Mouse (Mus musculus): ENCODE measurements around the gene Surf1.

Gene Surf1

DNA sequence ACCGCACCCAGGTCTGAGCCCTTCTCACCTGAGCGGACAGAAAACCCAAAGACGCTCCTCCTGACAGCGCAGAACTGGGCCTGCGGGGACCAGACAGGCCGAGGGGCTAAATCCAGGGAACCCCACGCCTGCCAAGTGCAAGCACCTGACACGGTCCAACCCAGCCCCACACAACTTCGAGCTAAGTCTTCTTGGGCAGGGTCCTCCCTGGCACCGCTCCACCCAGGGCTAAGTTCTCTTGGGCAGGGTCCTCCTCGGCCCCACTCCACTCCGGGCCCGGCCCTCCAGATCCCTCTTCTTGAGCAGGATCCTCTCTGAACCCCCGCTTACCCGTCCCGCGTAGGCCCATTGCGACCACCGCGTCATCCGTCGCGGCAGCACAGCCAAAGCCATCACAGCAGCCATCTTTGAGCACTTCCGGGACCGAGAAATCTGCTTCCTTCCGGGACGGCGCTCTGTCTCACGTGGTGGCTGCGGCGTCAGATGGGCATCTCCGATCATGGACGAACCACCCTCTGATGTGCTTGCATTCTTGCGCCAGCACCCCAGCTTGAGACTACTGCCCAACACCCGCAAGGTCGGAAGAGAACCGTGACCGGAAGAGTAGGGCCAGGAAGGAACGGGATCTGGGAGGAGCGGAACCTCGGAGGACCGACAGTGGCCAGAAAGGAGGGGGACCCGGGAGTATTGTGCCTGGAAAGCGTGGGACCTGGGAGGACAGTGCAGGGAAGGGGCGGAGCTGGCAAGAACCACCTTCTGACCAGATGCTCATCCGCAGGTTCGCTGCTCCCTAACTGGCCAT is at the start of gene Surf1, which contains the start of gene Surf2:
TSS of gene Surf1 (minus strand) at position 604 of the 802 bp plus-strand sequence.
TSS of gene Surf2 (plus strand) at position 441 of the 802 bp plus-strand sequence.
- DNase-seq = peak; percentile 87

DNA sequence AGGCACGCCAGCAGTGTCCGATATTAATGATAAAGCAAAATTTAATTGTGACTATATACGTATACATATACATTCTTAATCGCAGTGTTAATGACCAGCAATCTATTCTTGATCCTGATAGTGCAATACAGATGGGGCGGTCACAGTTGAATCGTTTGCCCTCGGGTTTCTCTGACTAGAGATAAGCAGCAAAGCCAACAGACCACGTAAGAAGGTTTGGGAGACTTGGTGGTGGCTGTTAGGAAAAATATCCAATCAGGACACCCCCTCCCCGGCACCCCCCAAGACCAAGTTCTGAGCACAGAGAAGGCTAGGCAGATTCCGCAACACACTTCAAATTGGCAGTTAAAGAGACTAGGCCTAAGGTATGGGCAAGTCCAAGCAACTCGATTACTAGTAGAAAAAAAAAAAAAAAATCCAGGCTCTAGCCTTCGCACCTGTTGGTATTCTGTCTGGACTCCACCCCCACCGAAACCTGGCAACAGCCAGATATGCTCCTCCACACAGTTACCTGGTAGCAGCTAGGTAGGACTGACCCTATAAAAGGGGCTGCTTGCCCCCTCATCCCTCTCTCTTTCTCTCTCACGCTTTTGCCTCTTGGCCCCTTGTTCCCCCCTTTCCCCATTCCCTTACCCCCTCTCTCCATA is 48.5 kb upstream of the Surf1 start:
- no peak for DNase-seq

DNA sequence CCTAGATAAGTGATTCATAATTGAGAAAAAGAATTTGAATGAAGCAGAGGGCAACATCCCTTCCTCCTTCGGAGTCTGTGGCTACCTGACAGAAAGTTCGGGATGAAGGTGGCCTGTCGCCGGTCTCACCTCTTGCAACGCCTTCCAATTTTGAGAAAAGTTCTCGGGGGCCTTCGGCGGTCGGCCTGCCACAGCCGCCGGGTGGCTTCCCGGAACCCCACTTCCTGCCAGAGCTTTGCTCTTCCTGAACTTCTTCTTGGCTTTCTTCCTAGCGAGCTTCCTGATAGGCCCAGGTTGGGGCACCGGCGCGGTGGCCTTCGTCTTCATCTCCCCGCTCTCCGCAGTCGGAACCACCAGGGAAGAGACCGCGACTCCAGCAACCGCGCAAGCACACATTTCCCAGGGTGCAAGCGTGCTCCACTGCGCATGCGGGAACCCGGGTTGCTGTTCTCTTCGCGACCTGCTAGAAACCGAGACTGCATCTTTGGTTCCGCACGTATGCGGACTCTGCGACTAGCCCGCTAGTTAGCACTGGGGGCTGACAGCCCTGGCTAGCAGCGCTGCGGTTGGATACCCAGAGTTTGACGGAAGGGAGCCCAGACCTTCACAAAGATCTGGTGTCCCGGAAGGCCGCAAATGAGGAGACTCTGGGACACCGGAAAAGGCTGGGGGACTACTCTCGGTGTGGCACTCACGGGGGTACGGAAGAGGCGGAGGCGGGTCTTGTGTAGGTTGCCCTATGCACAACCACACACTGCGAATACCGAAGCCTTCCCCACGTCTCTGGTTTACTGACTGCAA is 47.8 kb upstream of the Surf1 start, which contains the start of gene Rexo4:
TSS of gene Rexo4 (minus strand) at position 464 of the 801 bp plus-strand sequence.
- peak; percentile 94 for DNase-seq

DNA sequence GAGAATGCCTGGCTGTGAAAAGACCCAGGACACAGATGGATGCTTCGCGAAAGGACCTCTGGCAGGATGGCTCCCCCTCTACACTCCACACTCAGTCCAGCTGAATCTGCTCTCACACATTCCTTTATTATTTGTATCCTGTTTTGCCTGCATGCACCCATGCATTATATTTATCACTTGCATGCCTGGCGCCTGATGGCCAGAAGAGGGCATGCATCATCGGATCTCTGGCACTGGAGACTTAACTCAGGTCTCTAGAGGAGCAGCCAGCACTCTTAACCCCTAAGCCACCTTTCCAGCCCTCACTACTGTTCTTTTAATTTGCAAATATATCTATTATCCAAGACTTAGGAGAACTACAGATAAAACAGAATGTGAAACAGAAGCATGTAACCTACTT is 44.4 kb upstream of the Surf1 start:
- peak; percentile 35 for DNase-seq

DNA sequence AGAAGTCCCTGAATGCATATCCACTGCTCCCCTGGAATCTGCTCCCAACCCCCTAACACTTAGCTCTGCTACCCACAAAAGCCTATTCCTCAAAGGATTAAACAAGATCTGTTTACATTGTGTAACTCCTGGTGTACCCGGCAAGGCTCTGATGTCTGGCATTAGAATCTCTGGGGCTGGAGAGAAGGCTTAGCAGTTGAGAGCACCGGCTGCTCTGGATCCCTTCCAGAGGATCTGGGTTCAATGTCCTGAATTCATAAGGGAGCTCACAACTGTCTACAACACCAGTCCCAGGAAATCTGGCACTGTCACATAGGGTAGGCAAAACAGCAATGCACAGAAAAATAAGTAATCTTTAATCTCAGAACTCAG is 41.1 kb upstream of the Surf1 start:
- DNase-seq = peak; percentile 16

DNA sequence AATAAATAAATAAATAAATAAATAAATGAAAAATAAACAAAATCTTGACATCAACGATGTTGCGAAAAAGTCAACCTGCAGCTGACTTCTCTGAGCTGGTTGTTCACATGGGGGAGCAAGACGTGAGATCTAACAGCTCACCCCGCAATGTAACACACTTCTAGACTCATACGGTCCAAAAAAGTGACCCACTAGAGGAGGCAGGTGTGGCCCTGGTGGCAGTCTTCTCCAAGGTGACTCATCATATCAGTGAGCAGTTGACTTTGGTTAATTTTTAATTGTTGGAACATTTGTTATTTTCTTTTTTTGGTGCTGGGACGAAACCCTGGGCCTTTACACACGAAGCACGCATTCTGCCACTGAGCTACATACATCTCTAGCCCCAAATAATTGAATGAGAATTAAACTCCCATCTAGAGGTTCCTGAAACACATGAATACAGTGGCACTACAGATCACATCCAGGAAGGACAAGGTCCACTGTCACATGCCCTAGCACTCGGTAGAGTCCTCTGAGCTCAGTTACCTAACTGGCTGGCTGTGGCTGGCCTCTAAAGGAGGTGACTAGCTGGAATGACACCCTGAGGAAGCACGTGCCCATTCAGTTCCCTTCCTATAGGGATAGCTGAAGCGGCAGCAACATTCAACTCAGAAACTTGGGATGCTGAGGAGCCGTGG is 40.6 kb upstream of the Surf1 start:
- peak; percentile 22 for DNase-seq

DNA sequence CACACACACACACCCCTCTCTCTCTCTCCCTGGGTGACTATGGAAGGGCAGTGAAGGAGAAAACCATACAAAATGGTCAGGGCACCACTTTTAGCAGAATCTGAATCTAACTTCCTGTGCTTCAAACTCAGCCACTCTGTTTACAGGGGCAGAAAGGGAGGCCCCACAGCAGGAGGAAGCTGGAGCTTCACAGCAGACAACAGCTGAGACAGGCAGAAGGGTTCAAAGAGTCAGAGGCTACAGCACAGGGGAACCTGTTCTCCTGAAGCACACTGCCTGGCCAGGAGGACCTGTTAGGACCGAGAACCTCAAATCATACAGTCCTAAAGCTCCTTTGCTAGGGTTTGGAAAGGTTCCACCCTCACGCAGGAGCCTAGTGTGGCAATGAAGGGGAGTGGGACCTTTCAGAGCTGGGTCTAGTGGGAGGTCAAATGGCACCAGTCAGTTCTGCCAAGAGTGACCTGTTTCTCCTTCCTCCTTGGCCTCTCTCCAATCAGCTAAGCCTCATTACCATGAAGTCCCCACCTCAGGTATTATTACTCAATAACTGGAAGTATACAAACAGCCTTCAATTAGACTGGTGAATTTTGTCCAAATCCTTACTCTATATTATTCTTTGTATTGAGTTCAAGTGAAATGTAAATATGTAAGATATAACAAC is 38.5 kb upstream of the Surf1 start:
- DNase-seq = no peak

DNA sequence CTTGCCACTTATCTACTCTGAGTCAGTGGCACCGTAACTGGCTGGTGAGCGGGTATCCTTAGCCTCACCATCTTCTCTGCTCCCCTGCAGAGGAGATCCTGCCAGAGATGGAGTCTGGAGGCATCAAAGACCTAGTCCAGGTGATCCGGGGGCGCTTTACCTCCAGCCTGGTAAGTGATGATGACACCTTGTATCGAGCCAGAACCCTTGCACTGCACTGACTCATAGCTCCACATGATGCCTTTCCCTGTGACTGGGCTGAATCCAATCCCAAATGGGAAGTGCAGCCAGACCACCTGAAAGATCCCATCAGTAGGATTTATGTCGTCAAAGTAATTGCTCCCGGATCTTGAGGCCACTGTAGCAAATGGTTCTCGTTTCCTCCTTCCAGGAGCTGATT is 36.5 kb upstream of the Surf1 start:
- no peak for DNase-seq

DNA sequence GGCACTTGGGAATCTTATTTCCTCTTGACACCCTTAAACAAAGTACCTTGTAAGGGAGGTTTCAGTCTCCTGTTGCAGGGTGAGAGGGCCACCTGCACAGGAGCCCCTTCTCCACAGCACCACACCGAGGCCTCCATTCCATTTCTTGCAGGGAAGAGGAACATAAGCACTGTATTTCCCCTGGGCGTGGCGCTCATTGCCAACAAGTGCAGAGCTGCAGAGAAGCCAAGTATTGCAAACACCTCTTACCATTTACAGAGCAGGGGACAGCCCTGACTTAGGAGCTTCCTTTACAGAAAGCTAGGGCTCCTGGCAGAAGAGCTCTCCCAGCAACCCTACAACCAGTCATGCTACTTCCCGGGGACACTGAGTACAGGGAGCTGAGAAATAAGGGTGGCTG is 35.9 kb upstream of the Surf1 start:
- no peak for DNase-seq

DNA sequence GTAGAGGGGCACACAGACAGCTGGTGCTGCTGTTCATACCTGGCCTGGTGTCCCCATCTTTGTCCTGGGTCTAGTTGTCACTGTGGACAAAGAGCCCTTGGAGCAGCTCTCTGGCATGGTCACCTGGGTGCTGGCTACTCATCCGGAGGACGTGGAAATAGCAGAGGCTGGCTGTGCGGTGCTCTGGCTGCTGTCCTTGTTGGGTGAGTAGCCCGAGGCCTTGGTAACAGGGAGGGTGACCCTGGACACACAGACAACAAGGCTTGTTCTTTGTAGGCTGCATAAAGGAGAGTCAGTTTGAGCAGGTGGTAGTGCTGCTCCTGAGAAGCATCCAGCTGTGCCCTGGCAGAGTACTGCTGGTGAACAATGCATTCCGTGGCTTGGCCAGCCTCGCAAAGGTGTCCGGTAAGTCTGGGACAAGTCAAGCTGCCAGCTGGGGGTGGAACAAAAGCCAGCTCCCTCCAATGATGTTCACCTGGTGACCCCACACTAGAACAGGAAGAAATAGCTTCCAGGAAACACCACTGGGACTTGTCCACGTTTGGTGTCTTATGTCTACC is 35.1 kb upstream of the Surf1 start:
- no peak for DNase-seq

DNA sequence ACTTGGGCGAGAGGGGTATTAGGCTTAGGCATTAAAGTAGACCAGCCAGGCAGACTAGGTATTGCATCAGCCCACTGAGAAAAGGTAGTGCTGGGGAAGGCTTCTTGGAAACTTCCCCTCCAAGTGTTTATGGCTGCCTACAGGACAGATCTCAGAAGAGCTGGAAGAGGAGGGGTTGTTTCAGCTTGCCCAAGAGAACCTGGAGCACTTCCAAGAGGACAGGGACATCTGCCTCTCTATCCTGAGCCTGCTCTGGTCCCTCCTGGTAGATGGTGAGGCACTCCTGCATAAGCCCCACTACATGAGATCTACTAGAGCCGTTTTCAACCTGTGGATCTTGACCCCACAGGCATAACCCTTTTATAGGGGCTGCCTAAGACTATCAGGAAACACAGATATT is 34.1 kb upstream of the Surf1 start:
- DNase-seq = no peak

DNA sequence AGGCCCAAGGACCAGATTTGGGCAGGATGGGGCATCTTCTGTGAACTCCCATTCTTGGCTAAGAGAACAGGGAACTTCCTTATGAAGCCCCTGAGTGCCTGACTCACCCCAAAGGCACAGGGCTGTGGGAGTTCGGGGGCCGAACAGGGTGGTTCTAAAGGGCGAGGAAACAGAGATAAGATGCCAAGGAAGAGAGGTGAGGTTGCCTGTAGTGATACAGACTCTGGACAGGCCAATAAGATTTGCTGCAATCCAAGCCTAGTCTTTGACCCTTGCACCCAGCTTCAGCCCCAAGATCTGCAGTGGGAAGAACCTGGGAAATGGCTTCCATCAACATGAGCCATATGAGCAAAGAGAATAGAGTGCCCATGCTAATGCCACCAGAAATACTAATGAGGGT is 26.9 kb upstream of the Surf1 start:
- no peak for DNase-seq

DNA sequence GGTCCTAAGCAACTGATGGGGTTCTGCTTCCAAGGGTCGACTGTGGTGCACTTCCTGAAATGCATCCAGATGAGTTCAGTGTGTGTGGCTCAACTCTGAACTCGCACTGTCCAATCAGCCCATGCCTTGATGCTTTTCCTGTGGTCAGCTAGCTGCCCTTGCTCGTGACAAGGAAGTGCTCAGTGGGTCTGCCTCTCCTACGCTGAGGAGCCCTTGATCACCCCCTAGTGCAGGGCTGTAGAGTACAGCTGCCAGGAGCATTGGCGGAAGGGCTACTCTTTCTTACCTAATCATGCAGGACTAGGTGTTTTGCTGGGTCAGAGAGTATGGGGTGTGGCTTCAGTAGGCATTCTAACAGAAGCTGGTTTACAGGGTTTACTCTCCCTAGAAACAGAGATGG is 25.2 kb upstream of the Surf1 start:
- DNase-seq = no peak

DNA sequence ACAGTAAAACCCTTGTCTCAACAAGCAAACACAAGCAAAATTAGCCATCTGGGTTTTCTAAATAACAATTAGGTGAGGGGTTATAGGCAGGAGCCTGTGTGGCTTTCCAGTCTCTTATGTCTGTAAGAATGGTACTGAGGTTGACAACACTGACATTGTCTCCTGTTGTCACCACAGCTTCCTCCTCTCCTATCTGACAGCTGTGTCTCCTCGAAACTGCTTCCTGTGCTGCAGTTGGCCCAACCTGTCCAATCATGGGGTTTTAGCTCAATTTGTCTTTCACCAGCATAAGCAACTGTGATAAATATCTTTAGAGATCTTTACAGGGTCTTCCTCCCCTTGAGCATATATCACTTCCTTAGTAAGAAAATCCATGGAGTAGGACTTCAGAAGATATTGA is 20.1 kb upstream of the Surf1 start:
- DNase-seq = no peak

DNA sequence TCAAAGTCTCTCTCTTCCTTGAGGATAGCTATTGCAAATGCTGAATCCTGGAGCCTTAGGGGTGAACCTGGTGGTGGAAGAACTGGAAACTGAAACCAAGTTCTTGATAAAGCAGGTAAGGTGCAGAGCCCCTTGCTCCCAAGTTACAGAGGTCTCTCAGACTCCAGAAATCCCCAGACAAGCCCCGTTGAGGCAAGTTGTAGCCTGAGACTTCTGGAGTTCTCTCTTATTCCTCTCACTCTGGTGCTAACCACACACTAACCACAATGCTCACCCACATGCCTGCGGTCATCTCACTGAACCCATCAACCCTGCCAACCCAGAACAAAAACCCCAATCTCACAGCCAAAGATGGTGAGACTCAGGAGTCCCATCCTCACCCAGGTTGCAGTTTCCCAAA is 19.0 kb upstream of the Surf1 start:
- no peak for DNase-seq

DNA sequence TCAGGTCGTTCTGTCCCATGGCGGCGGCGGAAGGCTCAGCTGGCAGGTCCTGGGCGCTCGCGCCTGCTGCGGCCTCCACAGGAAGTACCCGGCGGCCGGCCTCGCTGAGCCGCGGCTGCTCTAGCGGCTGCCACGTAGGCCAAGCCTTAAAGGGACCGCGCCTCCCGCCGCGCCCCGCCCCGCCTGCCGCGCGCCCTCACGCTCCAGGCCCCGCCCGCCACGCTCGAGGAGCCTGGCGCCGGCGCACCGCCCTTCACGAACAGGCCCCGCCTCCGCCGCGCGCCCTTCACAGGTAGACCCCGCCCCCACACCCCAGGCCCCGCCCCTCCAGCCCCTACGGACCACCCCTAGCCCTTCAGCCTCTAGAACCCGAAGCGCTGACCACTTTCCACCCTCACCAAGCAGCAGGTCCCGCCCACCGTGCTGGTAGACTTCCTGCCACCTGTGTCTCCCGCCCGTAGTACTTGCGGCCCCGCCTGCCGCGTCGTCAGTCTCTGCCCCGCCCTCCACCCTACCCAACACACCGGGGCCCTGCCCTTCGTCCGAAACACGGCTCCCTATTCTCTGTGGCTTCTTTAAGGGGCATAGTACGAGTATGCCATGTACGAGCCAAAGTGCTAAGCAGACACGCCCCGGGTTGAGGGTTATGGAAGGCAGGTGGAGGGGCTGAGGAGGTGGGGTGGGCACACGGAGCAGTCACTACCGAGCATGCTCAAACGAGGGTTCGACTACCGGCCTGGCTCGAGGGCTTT is 17.1 kb upstream of the Surf1 start, which contains the start of the genes Surf4 and Stkld1:
TSS of gene Surf4 (minus strand) at position 625 of the 752 bp plus-strand sequence.
TSS of gene Stkld1 (plus strand) at position 744 of the 752 bp plus-strand sequence.
- peak; percentile 95 for DNase-seq

DNA sequence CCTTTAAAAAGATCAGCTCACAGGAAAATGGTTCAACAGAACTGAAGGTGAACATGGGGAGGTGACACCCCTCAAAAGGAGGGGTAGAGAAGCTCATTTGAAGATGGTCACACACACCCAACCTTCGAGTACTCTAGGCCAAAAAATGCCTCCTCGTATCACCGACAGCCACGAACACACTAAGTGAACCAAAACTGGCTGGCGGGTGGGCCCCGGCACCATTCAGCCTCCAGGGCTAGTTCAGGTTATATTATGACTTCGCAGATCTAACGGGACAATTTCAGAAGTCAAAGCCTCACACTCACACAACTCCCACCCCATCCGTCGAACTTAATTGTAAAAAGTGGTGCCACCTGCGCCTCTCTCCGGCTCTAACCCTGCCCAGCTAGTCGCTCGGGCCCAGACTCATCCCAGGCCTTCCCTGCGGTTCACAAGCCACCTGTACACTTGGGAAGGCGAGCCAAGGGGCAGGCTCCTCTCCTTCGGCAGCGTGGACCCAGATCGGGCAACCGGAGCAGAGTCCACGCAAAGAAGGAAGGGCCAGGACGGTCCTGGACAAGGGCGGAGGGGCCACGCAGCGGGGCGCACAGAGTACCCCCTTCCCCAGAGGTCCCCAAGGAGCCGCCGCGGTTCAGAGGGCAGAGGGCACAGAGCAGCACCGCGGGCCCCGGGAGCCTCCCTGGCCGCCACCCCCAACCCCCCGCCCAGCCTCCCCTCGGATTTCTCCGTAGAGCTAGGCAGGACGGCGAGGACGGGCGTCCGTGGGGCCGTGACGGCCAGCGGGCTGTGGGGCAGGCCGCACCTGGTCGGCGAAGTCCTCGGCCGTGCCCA is 16.4 kb upstream of the Surf1 start:
- peak; percentile 69 for DNase-seq

DNA sequence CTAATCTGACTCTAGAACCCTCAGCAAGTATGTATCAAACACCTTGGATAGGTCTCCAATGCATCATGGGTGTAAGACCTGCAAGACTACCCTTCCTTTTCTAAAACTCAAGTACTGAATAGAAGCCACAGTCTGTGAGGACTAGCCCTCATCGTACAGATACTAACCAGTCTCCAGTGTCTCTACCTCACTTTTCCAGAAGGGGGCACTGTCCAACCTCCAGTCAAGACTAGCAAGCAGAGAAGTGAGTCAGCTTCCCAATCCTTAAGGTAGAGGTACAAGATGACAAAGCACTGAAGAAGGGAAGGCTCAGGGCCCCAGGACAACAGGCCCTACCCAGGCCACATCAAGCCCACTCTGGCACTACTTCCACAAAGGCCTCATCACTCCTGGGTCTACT is 14.1 kb upstream of the Surf1 start:
- peak; percentile 66 for DNase-seq

DNA sequence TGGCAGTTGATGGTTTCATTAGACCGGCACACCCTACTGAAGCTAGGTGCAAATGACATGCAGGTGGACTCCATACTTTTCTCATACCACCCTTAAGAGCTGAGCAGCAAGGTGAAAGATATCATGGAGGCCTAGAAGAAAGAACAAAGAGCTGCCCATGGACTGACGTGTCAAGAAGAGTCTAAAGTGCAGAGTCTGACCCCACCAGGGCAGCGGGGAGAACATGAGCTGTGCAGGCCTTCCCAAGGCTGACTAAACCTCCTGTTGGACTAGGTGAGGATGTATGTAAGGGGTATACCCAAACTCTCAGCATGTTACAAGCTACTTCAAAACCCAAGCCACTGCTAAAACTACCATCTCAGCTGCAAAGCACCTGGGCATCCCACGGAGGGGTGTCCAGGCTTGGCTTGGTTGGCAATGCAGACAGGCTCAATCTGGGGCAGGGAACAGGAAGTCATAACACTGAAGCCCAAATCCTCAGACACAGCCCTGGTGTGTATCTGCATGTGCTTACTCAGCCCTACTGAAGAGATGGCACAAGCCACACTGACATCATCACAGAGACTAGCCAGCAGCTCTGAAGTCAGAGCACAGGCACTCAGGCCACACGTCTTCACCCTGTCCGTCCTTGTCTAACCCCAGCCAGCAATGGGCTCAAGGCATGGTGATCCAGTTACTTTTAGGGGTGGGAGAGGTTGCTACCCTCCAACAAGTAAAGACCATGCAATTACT is 11.6 kb upstream of the Surf1 start:
- DNase-seq = no peak
